Mouse (Mus musculus): ENCODE data around the gene Cyp2g1. TPM values are rescaled to one million over a fixed set of nuclear protein-coding genes. Genes with fewer than 3 reads are reported as not detected.
"Not testable (repeated sequence)": the region's sequence is repeated elsewhere in the genome, so short reads cannot be mapped to it uniquely, and the experiment has no call there.

Gene Cyp2g1
- polyA plus RNA-seq, 1 experiment from 2014 or later = not detected

GRCm38 (mm10) chr7:26786013-26786412 lies 22.7 kb upstream of the Cyp2g1 start:
- DNase-seq (ENCODE audit: low spot score); H3K4me3 ChIP-seq; H3K27me3 ChIP-seq (ENCODE audit: insufficient read depth, poor library complexity, severe bottlenecking); H3K27ac ChIP-seq; H3K36me3 ChIP-seq; H3K4me1 ChIP-seq (replicated peaks); H3K9me3 ChIP-seq: not testable (repeated sequence)
- WGBS = 76% methylated on average over 1 of the region's 1 CpGs

- no peak overlapping the region for H3K27ac ChIP-seq
- peaks cover 3% of the 10 kb centered on the region; the same call in 1 of the 2 replicates for H3K9me3 ChIP-seq
- H3K4me1 ChIP-seq (replicated peaks) = no peaks in the 10 kb centered on the region
- DNase-seq (ENCODE audit: low spot score) = no peak
- no peaks in the 10 kb centered on the region for H3K27me3 ChIP-seq (ENCODE audit: insufficient read depth, poor library complexity, severe bottlenecking)
- H3K4me3 ChIP-seq = no peak overlapping the region
- H3K36me3 ChIP-seq = no peaks in the 10 kb centered on the region
- WGBS = 88% methylated on average over 6 of the region's 6 CpGs
Measured at GRCm38 (mm10) chr7:26789984-26790383, 18.7 kb upstream of the Cyp2g1 start.

- Histone ChIP-seq H3K4me3 (no peak overlapping the region), H3K27me3 (ENCODE audit: insufficient read depth, poor library complexity, severe bottlenecking) (no peaks in the 10 kb centered on the region), H3K27ac (no peak overlapping the region), H3K36me3 (no peaks in the 10 kb centered on the region), H3K9me3 (no peaks in the 10 kb centered on the region), H3K4me1 (replicated peaks) (no peaks in the 10 kb centered on the region)
- no peak for DNase-seq (ENCODE audit: low spot score)
Measured at GRCm38 (mm10) chr7:26800104-26800503, 8.6 kb upstream of the Cyp2g1 start.

- no peak for DNase-seq (ENCODE audit: low spot score)
- H3K36me3 ChIP-seq = no peaks in the 10 kb centered on the region
- H3K27ac ChIP-seq = no peak overlapping the region
- no peaks in the 10 kb centered on the region for H3K4me1 ChIP-seq (replicated peaks)
- WGBS = 82% methylated on average over 1 of the region's 1 CpGs
- 0 out of 2 replicates have a peak, but pooled peaks cover 2% of the 10 kb centered on the region for H3K9me3 ChIP-seq
- H3K27me3 ChIP-seq (ENCODE audit: insufficient read depth, poor library complexity, severe bottlenecking) = no peaks in the 10 kb centered on the region
- H3K4me3 ChIP-seq = no peak overlapping the region
Measured at GRCm38 (mm10) chr7:26800996-26801395, 7.7 kb upstream of the Cyp2g1 start.

- not testable (repeated sequence) for H3K4me1 ChIP-seq (replicated peaks); H3K27ac ChIP-seq; H3K27me3 ChIP-seq (ENCODE audit: insufficient read depth, poor library complexity, severe bottlenecking); H3K9me3 ChIP-seq; DNase-seq (ENCODE audit: low spot score); H3K36me3 ChIP-seq; H3K4me3 ChIP-seq
- 83% methylated on average over 9 of the region's 9 CpGs for WGBS
Measured at GRCm38 (mm10) chr7:26831556-26832292, 23.0 kb downstream of the Cyp2g1 start.

- DNase-seq (ENCODE audit: low spot score); H3K4me3 ChIP-seq; H3K4me1 ChIP-seq (replicated peaks); H3K9me3 ChIP-seq; H3K36me3 ChIP-seq; H3K27ac ChIP-seq; H3K27me3 ChIP-seq (ENCODE audit: insufficient read depth, poor library complexity, severe bottlenecking): not testable (repeated sequence)
- 80% methylated on average over 7 of the region's 7 CpGs for WGBS
Measured at GRCm38 (mm10) chr7:26832668-26833067, 24.0 kb downstream of the Cyp2g1 start.

- H3K4me1 ChIP-seq (replicated peaks); DNase-seq (ENCODE audit: low spot score): not testable (repeated sequence)
- WGBS = 84% methylated on average over 3 of the region's 3 CpGs
Measured at GRCm38 (mm10) chr7:26835059-26835458, 26.4 kb downstream of the Cyp2g1 start, which contains the start of gene Cyp2a5. TSS of gene Cyp2a5 (plus strand) at chr7:26835305.

GRCm38 (mm10) chr7:26843400-26843799 lies 34.7 kb downstream of the Cyp2g1 start:
- not testable (repeated sequence) for DNase-seq (ENCODE audit: low spot score); H3K36me3 ChIP-seq; H3K27ac ChIP-seq; H3K9me3 ChIP-seq; H3K4me1 ChIP-seq (replicated peaks); H3K27me3 ChIP-seq (ENCODE audit: insufficient read depth, poor library complexity, severe bottlenecking); H3K4me3 ChIP-seq
- 84% methylated on average over 2 of the region's 2 CpGs for WGBS

More at GRCm38 (mm10) chr7:26835059-26835458, 26.4 kb downstream of the Cyp2g1 start, which contains the start of gene Cyp2a5:
- H3K27me3 ChIP-seq (ENCODE audit: insufficient read depth, poor library complexity, severe bottlenecking); H3K27ac ChIP-seq; H3K36me3 ChIP-seq; H3K9me3 ChIP-seq; H3K4me3 ChIP-seq: not testable (repeated sequence)

GRCm38 (mm10) chr7:26850063-26850462 lies 41.4 kb downstream of the Cyp2g1 start:
- H3K36me3 ChIP-seq; H3K4me3 ChIP-seq; H3K27ac ChIP-seq; H3K9me3 ChIP-seq; H3K27me3 ChIP-seq (ENCODE audit: insufficient read depth, poor library complexity, severe bottlenecking); H3K4me1 ChIP-seq (replicated peaks); DNase-seq (ENCODE audit: low spot score): not testable (repeated sequence)

Other genes with a start within 250 kb of the Cyp2g1 start
- gene Vmn1r185, start 190.4 kb upstream of the Cyp2g1 start, polyA plus RNA-seq (2016; fragmentation: Nextera tagmentation; extraction: Ambion mirVana) = not detected in 2 replicates
- gene Cyp2b23, start 122.5 kb upstream of the Cyp2g1 start, polyA plus RNA-seq (2016; fragmentation: Nextera tagmentation; extraction: Ambion mirVana) = not detected in 2 replicates
- gene Cyp2b19, start 51.8 kb upstream of the Cyp2g1 start, polyA plus RNA-seq (2016; fragmentation: Nextera tagmentation; extraction: Ambion mirVana) = 0.07 TPM in 1 of 2 replicates, not detected in the other
- gene Cyp2a5, start 26.4 kb downstream of the Cyp2g1 start, polyA plus RNA-seq (2016; fragmentation: Nextera tagmentation; extraction: Ambion mirVana) = not detected in 2 replicates
- not detected in 2 replicates for gene Cyp2a22, start 130.5 kb downstream of the Cyp2g1 start, polyA plus RNA-seq (2016; fragmentation: Nextera tagmentation; extraction: Ambion mirVana)
- gene Cyp2a12, start 220.2 kb downstream of the Cyp2g1 start, polyA plus RNA-seq (2016; fragmentation: Nextera tagmentation; extraction: Ambion mirVana) = not detected in 2 replicates